Mouse (Mus musculus): ENCODE data around the gene Gpr35. TPM values are rescaled to one million over a fixed set of nuclear protein-coding genes. Genes with fewer than 3 reads are reported as not detected.

Gene Gpr35
- total RNA-seq, 2 experiments from 2014 or later: 0.25 to 0.61 TPM

DNA sequence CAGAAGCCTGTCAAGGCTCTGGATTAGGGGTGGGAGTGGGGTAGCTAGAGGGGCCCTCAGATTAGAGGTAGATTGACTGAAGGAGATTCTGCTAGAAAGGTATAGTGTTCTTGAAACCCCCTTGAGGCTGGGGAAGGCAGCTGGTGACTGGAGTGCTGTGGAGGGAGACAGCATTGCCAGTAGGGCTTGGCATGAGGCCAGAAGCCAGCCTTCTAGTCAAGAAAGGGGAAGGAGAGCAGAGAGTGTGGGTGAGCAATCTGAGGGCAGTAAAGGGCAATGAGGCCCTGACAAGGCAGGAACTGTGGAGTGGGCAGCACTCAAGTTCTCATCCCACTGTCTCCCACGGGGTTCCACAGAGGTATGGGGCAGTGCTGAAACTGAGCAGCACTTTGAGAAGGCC, 22.2 kb downstream of the Gpr35 start:
- no peak for TF ChIP-seq CTCF (IDR thresholded peaks at IDR 0.05)
- peak; percentile 49 for DNase-seq
- H3K4me3 ChIP-seq: no peak overlapping the region
- H3K27ac ChIP-seq: no peak overlapping the region
- intact Hi-C loops (cut with DNase I): no loop called here

- intact Hi-C loops (cut with DNase I): no loop called here
- Histone ChIP-seq H3K27ac (no peak overlapping the region), H3K4me3 (no peak overlapping the region)
- TF ChIP-seq CTCF (IDR thresholded peaks at IDR 0.05): no peak
- no peak for DNase-seq
Measured at GRCm38 (mm10) chr1:92976141-92976566, 25.5 kb downstream of the Gpr35 start.

DNA sequence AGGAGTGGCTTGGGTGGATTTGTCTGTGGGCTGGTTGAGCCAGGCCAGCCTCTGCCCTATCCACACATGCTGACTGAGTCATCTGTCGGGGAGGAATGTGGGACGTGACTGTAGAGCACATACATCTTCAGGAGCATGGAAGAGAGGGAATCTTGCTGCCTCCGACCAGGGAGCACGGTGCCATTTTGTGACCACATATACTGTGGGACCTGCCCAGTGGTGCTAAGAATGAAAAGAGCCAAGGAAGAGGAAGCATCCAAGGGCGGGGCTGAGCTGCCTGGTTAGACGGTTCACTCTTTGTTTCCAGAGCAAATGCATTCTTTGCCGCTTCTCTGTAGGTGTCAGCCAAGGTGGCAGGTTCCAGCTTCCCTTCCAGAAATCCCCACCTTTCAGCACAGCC, 28.0 kb downstream of the Gpr35 start:
- TF ChIP-seq CTCF (IDR thresholded peaks at IDR 0.05): no peak
- Histone ChIP-seq H3K27ac (no peak overlapping the region), H3K4me3 (no peak overlapping the region)
- intact Hi-C loops (cut with DNase I): no loop called here
- no peak for DNase-seq

DNA sequence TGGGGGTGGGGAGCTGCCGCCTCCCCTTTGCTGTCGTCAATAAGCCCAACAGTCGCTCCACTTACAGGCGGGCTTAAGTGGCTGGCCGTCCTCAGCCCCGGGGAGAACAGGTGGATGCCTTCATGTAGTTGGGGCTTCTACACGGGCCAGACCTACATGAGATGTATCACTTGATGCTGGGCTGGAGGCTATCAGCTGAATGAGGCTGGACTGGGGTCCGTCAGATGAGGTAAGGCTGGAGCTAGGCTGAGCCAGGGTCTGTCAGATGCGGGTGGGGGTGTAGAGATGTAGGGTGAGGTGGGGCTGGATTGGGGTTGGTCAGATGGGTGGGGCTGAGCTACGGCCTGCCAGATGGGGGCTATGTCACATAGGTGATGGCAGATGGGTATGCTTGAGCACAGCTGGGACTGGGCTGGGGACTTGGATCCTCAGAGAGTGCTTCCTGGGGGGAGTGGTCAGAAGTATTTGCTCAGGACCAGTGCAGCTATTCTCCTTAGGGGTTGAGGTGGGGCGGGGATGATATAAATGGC, 28.5 kb downstream of the Gpr35 start:
- intact Hi-C loops (cut with DNase I): no loop called here
- Histone ChIP-seq H3K27ac (no peak overlapping the region), H3K4me3 (no peak overlapping the region)
- DNase-seq: no peak
- no peak for TF ChIP-seq CTCF (IDR thresholded peaks at IDR 0.05)

DNA sequence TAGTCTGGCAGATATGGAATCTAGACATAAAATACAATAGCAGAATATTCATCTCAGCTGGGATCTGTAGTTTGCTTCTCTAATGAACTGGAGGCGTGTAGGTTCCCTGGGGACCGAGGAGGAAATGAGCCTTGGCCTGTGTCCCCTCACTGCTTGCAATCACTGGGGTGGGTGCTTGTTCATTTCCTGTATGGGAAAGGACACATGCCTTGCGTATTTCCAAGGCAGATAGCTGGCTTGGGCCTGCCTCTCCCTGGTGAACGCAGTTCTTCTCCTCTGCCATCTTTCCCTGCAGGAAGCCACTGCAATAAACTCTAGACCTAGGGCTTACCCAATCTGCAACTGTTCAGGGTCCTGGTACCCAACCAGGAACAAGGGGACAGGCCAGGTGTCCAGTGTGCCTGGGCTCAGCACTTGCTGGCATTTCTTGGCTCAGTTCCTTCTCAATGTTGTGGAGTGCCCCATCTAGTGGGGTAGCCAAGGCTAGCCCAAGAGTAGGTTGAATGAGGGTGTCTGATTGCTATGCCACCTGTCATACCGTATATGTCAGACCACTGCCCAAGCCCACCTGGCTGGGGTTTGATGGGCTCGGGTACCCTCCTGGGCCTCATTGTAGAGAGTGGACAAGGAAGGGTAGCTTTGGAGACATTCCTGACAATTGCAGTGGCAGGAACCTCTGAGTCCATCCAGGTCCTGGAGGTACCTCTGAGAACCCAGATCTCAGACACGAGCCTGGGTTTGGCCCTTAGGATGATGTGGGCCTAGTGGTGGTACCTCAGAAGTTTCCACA, 30.6 kb downstream of the Gpr35 start:
- intact Hi-C loops (cut with DNase I): no loop called here
- no peak for TF ChIP-seq CTCF (IDR thresholded peaks at IDR 0.05)
- H3K27ac ChIP-seq: peak overlapping the region; percentile 71
- DNase-seq: peak; percentile 60
- H3K4me3 ChIP-seq: no peak overlapping the region

DNA sequence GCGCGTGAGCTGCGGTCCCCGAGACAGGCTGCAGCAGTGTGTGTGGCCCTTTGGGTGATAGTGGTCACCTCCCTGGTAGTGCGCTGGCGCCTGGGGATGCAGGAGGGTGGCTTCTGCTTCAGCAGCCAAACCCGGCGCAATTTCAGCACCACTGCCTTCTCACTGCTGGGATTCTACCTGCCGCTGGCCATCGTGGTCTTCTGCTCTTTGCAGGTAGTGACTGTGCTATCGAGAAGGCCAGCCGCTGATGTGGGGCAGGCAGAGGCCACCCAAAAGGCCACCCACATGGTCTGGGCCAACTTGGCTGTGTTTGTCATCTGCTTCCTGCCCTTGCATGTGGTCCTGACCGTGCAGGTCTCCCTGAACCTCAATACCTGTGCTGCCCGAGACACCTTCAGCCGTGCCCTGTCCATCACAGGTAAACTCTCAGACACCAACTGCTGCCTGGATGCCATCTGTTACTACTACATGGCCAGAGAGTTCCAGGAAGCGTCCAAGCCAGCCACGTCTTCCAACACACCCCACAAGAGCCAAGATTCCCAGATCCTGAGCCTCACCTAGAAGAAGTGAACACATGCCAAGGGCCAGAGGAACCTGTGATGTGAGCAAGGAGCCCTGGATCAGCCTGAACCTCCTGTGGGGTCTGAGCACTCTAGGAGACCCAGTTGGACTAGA, 32.4 kb downstream of the Gpr35 start:
- DNase-seq: no peak
- TF ChIP-seq CTCF (IDR thresholded peaks at IDR 0.05): no peak
- H3K4me3 ChIP-seq: no peak overlapping the region
- intact Hi-C loops (cut with DNase I): no loop called here
- H3K27ac ChIP-seq: no peak overlapping the region

DNA sequence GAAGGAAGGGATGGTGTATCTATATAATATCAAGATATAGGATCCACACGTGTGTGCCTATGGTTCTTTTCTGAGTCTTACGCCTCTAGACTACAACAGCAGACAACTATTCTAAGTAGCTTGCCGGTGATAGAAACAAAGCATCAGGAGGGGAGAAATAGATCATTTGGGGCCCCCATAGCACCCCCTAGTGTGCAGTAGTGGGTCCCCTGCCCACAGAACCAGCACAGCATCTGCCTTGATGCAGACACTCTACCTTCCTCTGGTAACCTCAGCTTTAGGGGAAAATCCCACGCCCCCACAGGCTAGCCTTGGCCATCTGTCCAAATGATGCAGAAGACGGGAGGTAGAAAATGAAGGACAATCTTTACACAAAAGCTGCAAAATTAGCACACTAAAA, 34.3 kb downstream of the Gpr35 start:
- Histone ChIP-seq H3K27ac (no peak overlapping the region), H3K4me3 (no peak overlapping the region)
- peak; percentile 23; the same call in 1 of the 2 replicates for TF ChIP-seq CTCF (IDR thresholded peaks at IDR 0.05)
- no peak for DNase-seq
- intact Hi-C loops (cut with DNase I): no loop called here

DNA sequence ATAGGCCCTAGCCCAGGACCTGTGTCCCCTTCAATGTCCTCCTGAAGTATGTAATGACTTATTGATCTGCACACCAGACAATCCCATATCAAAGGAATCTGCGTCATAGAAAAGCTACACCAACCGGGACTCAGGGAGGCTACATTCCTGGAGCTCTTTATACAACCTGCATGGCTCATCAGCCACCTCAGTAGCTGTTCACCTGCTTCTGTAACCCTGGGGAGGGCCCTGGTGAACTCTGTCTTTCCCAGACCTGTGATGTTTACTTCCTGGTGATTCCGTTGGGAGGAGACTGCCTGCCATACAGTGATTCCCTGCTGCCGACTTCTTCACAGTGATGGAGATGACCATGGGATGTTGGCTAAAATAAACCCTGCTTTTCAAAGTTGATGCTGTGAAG, 38.2 kb downstream of the Gpr35 start:
- Histone ChIP-seq H3K27ac (no peak overlapping the region), H3K4me3 (no peak overlapping the region)
- intact Hi-C loops (cut with DNase I): no loop called here
- DNase-seq: no peak
- no peak for TF ChIP-seq CTCF (IDR thresholded peaks at IDR 0.05)

DNA sequence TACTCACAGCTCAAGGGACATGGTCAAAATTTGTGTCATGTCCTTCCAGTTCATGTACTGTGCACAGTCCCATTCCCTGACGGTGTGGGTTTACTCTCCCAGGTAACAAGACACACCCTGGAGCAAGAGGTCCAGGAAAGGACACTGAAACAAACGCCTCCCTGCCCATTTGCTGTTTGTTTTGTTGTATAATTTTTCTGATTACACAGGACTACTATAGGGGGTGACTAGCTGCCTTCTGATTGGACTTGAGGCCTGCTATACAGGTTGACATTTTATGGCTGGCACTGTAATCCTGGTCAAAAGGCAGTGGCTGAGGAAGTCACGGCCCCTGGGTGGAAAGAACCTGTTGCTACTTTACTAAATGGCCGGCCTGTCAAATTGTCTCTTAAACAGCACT, 39.2 kb downstream of the Gpr35 start:
- intact Hi-C loops (cut with DNase I): no loop called here

GRCm38 (mm10) chr1:92992214-92992855, 41.7 kb downstream of the Gpr35 start:
- H3K4me3 ChIP-seq: no peak overlapping the region
- TF ChIP-seq CTCF (IDR thresholded peaks at IDR 0.05): no peak
- intact Hi-C loops (cut with DNase I): no loop called here
- no peak overlapping the region for H3K27ac ChIP-seq
- no peak for DNase-seq

More for the DNA sequence above, 39.2 kb downstream of the Gpr35 start:
- Histone ChIP-seq H3K27ac (no peak overlapping the region), H3K4me3 (no peak overlapping the region)
- TF ChIP-seq CTCF (IDR thresholded peaks at IDR 0.05): no peak
- no peak for DNase-seq

DNA sequence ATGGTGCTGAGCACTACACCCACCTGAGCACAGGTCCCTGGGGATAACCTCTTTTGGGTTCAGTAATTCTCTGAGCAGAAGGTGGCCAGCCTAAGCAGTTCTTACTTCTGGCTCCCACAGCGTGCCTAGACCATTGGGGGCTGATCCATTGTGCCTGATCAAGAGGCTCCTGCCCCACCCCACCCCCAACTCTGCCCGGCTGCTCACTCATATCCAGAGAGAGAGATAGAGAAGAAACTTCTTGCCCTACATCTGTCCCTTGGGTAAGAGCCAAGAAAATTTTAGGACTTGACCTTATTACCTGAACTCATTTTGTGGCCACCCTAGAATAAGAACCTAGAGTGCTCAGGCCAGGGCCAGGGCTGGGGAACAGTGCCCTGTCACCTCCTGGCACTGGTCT, 42.2 kb downstream of the Gpr35 start:
- no peak for TF ChIP-seq CTCF (IDR thresholded peaks at IDR 0.05)
- Histone ChIP-seq H3K27ac (no peak overlapping the region), H3K4me3 (no peak overlapping the region)
- no peak for DNase-seq
- intact Hi-C loops (cut with DNase I): no loop called here

GRCm38 (mm10) chr1:93006061-93006460, 55.4 kb downstream of the Gpr35 start, which contains the start of gene Aqp12:
TSS of gene Aqp12 (plus strand) at chr1:93006334.
- no peak for TF ChIP-seq CTCF (IDR thresholded peaks at IDR 0.05)
- no peak for DNase-seq
- H3K4me3 ChIP-seq: no peak within 1 kb of the TSS
- H3K27ac ChIP-seq: no peak within 1 kb of the TSS
- intact Hi-C loops (cut with DNase I): no loop called here

- peak; percentile 23 for DNase-seq
- TF ChIP-seq CTCF (IDR thresholded peaks at IDR 0.05): no peak
- H3K27ac ChIP-seq: no peak overlapping the region
- intact Hi-C loops (cut with DNase I): no loop called here
- H3K4me3 ChIP-seq: no peak overlapping the region
Measured at GRCm38 (mm10) chr1:93009196-93009595, 58.5 kb downstream of the Gpr35 start.
